Mouse (Mus musculus) cerebellum, adult 8-10 months (tissue): ENCODE measurements around the gene Gm4869.
"Not testable (repeated sequence)": the region's sequence is repeated elsewhere in the genome, so short reads cannot be mapped to it uniquely, and the experiment has no call there.

ENCODE experiments used
- DNase-seq: peaks from one replicate; pipeline ENCODE4 v3.0.0; 2022

Gm4869 gene

GRCm38 (mm10) chr5:140472336-140472735 lies 26.9 kb downstream of the Gm4869 start:
- no peak for DNase-seq

DNA sequence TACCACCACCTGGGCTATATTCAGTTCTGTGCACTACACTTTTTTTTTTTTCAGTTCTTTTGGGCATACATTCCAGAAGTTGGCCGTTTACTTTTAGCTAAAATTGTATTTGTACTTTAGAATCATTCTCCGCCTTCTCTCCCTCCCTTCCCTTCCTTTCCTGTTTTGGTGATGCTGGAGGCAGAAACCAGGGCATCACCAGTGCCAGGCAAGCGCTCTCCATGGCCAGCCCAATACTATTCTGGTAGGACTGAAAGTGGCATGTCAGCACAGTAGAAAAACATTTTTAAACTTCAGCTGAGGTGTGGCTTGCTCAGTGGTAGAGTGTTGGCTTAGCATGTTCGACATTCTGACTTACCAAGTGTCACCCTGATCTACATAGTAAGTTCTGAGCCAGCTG lies 36.0 kb downstream of the Gm4869 start:
- DNase-seq = no peak

DNA sequence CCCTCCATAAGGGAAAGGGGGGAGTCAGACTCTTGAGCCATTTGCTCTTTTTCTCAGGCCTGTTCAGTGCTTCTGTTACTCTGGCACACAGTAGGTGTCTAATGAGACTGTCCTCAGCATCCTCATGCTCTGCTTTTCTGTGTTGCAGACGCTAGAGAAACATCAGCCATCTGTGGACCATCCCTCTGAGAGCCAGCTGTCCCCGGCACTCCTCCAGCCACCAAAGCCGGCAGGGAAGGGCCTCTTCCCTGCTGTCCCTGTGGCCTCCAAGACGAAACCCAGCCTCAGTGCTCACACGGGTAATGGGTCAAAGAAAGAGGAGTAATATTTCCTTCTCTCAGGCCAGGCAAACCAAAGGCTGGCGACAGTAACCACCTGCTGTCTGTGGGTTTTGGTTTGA lies 45.7 kb downstream of the Gm4869 start:
- DNase-seq = no peak

- no peak for DNase-seq
Observed at GRCm38 (mm10) chr5:140492684-140493233, 47.3 kb downstream of the Gm4869 start.

- DNase-seq = no peak
Observed at GRCm38 (mm10) chr5:140498176-140498575, 52.7 kb downstream of the Gm4869 start.

- no peak for DNase-seq
Observed at GRCm38 (mm10) chr5:140500736-140501135, 55.3 kb downstream of the Gm4869 start.

DNA sequence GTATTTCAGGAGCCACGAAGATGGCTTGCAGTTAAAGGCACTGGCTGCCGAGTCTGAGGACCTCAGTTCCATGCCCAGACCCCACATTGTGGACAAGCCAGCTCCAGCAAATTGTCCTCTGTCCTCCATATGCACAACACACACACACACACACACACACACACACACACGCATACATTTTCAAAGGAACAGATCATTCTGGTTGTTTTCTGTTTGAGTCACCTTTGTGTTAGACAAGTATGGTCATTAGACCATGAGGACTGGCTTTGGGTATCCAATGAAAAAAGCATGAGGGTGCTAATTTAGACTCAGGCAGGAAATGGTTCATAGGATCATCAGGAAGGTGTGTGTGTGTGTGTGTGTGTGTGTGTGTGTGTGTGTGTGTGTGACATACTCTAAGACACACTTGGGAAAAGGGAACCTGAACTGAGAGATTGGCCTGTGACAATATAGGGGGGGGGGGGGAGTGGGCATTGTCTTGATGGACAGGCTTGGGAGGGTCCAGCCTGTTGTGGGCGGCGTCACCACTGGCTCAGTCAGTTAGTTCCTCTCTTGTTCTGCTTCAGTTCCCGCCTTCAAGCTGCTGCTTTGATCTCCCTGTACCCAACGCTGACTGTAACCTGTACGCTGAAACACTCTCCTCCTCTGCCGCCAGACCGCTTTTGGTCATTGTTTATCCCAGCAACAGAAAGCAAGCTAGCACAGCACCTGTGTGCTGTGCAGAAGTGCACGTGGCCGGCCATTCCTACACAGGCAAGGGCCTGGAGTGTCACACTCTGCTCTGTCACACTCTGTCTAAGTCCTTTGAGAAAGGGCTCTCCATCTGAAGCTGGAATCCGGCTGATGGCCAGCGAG lies 56.8 kb downstream of the Gm4869 start:
- no peak for DNase-seq

DNA sequence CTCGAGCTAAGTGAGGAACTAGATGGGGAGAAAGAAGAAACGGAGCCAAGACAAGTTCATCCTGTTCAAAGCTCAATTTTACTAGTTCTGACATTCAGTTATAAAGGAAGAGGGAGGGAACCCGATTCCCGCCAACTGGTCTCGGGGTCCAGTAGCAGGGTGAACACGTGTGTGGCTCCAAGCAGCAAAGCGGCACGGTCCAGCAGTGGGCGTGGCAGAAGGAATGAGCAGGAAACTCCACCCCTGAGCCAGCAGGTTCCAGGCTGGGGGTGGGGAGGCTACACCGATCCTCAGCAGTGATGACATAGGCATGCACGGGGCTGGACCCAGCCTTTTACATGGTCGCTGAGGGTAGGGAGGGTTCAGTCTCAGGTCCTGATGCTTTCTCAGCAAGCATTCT lies 57.5 kb downstream of the Gm4869 start:
- DNase-seq = not testable (repeated sequence)

DNA sequence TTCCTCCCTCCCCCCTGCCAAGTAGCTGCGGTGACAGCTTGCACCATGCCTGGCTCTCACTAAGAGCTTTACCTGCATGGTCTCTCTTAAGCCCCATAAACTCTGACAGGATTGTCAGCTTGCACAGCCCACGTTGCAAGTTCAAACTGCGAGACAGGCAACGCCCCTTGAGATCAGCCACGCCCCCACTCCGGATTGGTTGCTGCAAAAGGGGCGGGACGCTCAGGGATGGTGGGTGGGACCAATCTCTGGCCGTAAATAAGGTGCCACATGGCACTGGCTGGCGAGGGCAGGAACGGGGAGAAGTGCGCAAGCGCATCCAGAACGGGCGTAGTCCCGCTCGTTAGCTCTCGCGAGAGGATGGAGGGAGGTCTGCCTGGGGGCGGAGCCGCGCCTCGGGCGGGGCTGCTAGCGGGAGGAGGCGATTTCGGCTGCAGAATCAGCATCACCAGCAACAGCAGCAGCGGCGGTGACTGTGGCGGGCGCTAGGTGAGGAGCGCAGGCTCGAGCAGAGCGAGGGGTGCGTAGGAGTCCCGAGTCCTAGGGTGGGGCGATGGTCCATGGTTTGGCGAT lies 59.8 kb downstream of the Gm4869 start, which contains the start of gene Chst12:
Gene Chst12 (plus strand): TSS at position 343 of the 573 bp plus-strand sequence.
- DNase-seq = peak; percentile 99

DNA sequence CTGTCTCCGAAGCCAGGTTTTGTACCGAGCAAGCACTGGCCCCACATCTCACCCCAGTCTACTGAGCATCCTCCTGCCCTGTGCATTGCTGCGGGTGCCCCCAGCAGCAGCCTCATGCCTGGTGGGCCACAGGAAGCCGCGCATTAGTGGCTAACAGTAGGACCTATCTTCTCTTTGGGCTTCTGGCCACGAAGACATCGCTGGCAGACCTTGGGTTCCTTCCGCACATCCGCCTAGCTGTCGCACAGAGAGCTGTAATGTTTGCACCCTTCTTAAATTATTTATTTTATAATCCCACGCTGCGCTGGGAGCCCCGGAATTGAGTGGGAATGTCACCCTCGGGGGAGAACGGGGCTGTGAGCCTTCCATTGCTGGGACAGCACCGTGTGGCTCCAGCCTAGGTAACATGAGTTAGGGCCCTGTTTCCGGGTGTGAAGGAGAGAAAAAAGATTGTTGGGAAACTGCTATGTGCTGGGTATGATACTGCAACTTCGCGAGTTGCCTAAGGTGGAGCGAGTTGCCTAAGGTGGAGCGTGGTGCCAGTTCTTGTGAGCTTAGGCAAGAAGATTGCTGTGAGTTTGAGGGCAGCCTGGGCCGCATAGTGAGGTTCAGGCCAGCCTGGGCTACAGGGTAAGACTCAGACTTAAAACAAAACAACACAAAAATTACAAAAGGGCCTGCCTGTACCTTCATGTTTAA lies 60.8 kb downstream of the Gm4869 start:
- DNase-seq = no peak

DNA sequence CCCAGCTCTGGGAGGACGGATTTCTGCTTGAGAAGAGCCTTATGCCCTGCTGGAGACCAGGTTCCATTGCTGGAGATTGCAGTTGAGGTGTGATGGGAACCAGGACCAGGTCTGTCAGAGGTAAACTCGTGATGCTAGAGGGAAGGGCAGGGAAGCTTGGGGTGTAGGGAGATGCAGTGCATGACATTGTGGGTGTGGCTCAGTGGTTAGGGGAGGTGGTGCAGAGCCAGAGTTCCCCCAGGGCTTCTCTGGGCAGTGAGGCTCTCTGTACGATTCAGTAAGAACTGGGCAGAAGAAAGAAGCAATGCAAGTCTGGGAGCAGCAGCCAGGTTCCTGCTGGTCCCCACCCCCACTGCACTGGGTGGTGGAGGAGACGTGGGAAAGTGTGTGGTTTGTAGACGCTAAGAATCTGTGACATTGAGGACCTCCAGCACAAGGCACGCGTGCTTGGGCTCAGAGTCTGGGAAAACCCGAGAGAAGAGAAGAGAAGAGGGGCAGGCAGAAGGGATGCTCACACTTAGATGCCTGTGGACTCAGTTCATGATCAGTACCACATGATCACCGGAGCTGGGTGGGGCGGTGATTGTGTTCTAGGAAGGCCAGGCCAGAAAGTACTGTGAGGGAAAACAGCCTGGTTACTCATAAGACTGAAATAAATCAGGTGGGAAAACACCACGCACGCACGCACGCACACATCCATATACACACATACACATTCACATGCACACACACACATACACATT lies 62.2 kb downstream of the Gm4869 start:
- DNase-seq = no peak

DNA sequence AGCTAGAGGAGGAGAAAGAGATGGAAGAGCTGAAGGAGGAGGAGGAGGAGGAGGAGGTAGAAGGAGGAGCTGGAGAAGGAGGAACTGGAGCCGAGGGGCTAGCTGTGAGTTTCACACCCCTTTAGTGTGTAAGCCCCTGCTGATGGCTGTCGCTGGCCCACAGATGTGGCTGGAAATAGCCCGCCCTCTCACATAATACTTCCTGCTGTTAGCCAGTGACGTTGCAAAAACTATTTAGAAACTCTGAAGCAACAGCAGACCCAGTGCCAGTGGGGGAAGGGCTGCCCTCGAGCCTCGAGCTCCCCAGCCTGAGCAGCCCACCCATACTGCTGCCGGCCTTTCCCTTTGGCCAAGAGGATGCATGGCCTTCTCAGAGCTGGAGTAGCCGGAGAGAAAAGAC lies 63.2 kb downstream of the Gm4869 start:
- no peak for DNase-seq

DNA sequence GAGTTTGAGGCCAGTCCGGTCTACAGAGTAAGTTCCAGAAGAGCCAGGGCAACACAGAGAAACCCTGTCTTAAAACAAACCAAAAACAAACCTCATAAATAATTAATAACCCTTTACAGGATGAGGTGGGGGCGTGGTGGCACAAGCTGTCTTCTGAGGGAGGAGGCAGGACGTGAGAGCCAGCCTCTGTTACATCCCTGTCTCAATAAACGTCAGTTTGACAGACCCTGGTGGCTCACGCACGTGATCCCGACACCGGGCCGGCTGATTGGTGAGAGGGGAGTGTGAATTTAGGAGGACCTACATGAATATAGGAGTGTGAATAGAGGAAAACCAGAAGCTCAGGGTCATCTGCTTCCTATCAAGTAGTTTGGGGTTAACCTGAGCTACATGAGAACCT lies 63.8 kb downstream of the Gm4869 start:
- DNase-seq = no peak

- DNase-seq = no peak
Observed at GRCm38 (mm10) chr5:140510012-140511000, 64.9 kb downstream of the Gm4869 start.

- DNase-seq = no peak
Observed at GRCm38 (mm10) chr5:140513921-140514320, 68.5 kb downstream of the Gm4869 start.

- no peak for DNase-seq
Observed at GRCm38 (mm10) chr5:140514799-140515486, 69.5 kb downstream of the Gm4869 start.

DNA sequence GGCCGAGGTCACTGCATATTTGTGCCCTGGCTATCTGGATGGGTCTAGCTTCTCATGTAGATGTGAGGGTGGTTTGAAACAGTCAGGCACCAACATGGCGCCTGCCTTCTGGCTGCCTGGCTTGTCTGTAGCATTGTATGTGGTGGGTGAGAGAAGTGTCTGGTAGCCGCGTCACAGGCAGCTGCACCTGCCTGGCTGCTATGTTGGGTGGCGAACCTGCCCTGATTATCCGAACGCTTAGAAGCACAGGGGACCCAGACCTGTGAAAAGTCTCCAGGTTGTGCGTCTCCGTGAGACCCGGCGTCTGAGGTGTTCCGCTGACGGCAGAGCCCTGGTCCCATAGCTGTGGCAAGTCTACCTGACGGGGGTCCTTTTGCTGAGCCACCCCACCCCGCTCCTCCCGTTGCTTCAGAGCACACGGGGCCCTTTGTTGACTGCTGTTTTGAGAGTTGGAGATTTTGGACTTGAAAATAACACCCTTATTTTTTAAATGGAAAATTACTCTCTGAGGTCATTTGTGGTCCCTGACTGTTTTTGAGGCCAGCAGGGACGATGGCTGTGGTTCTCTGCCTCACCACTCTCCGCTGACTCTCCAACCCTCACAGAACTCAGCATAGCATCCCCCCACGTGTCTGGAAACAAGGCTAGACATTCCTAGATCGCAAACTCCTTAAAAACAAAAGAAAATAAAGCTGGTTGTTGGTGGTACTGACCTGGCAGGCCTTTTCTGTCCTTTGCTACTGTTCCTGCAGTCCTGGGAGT lies 71.9 kb downstream of the Gm4869 start:
- DNase-seq = no peak

GRCm38 (mm10) chr5:140517921-140518230 lies 72.4 kb downstream of the Gm4869 start:
- DNase-seq = no peak

- no peak for DNase-seq
Observed at GRCm38 (mm10) chr5:140521196-140521595, 75.8 kb downstream of the Gm4869 start.

GRCm38 (mm10) chr5:140526754-140527153 lies 81.3 kb downstream of the Gm4869 start:
- no peak for DNase-seq
